Mouse (Mus musculus): ENCODE data around the gene Tars2.

- TF ChIP-seq CTCF (IDR thresholded peaks at IDR 0.05) (no peak), POLR2A (IDR thresholded peaks at IDR 0.05; ENCODE audit: insufficient read depth, low read depth, low read length) (no peak), EP300 (IDR thresholded peaks at IDR 0.05; ENCODE audit: insufficient read depth, low read depth, low read length) (no peak)
These were observed 41.9 kb downstream of the Tars2 start for GRCm38 (mm10) chr3:95718153-95718552.
